Mouse (Mus musculus) embryo, embryonic 10.5 days (tissue): ENCODE results near the gene Ankrd61.

Source experiments
- DNase-seq: peaks from one replicate; pipeline ENCODE4 v3.0.0-alpha.2; 2015; ENCODE audit warnings: low spot score

Ankrd61 gene

DNA sequence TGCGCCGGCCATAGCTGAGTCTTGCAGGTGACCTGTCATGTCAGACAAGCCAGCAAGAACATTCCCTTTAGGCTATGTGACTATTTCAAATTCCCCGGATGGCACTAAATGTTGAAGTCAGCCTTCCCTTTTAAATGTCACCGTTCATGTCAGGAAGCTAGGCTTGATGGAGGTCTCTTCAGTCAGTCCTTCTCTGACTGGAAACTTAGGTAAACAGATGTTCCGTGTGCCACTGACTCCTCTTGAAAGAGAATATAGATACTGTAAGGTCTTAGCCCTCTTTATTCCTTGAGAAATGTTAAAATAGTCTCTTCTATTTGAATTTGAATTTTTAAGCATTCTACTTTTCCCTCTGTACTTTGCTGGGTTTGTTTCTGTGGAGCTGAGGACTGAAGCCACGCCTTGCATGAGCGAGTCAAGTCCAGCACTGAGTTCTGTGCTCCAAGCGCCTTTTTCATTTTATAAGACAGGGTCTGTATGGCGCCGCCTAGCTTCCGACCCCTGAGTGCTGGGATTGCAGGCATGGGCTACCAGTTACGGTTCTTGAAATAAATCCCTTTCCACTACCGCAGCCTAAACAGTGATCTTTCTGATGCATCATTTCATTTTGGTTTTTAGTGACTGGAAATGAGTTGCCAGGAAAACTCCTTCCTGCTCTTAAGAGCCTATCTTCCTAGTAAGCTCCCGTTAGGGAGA lies at the start of gene Ankrd61:
TSS of gene Ankrd61 (minus strand) at position 51 of the 696 bp plus-strand sequence.
- no peak for DNase-seq

DNA sequence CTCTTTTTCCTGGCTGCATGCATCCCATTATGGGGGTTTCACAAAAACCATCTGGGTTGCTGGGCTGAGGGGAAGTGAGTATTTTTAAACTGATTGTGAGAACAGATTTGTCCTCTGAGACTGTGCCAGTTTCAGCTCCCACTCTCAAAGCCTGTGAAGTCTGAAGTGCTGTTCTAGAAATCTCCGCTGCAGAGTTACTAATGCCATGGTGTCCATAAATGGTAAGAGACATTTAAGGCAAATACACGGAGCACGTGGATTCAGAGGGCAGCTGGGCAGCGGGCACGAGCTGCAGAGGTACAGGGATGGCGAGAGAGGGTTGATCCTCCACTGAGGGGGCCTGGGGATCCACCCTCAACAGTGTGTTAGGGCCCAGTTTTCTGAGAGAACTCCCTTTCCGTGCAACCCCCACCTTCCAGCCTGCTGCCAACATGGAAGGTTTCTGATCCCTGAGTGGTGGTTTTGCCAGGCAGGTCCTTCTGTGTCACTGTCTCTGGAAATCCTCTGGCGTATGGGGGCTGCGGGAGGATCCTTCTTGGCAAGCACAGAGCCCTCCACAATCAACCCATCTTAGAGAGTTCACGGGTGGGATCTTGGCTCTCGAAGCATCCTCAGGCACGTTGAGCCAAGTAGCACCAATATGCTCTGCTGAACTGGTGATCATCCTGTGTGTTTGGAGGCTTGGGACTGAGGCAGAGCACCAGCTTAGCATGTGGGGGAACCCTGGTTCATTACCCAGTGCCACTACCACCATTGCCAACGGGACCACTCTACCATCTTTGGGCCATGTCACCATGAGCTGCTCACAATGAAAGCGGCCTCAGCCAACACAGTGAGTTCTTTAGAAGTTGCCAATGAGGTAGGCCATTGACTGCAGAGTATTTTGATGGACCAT lies 46.0 kb upstream of the Ankrd61 start:
- no peak for DNase-seq

DNA sequence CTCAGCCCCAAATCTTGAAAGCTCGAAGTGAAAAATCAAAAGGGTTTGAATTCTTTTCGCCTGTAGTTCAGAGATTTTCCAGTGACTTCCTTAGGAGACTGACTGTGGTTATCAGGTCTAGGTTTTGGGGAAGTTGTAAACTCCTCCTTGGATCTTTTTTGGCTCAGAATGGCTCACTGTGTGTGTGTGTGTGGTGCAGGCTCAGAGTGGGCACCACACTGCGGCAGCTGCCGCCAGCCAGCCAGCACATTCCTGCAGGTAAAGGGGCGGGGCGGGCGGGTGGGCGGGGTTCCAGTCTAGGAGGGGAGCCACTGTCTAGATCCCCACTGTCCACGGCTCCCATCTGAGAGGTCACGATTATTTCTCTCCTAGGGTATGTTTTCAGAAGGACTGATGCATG lies 44.1 kb upstream of the Ankrd61 start:
- no peak for DNase-seq

DNA sequence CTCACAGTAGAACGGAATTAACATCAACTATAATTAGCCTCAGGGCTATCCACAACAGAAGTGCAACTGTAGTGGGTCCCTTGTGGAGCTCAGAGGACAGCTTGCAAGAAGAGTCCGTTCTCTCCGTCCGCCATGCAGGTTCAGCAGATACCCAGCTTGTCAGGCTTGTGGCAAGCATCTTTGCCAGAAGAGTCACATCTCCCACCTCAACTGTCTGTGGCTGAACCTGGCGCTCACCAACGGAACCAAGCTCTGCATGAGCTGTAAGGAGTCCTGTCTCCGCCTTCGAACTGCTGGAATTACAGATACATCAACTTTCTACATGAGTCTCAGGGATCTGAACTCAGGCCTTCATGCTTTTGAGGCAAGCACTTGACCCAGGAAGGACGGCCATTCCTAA lies 38.7 kb upstream of the Ankrd61 start:
- DNase-seq, result no peak

DNA sequence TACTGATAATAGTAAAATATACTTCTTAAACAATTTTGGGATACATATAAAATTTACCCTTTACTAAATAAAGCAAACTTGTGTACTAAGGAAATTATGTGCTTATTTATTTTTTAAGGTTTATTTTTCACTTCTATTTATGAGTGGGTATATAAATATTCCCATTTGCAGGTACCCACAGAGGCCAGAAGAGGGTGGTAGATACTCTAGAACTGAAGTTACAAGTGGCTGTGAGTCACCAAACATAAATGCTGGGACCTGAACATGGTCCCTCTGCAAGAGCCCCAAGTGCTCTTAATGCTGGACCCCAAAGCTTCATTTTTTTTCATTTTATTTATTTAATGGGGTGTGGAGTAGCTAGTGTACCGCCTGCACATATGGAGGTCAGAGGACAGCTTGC lies 36.4 kb upstream of the Ankrd61 start:
- DNase-seq, result no peak

DNA sequence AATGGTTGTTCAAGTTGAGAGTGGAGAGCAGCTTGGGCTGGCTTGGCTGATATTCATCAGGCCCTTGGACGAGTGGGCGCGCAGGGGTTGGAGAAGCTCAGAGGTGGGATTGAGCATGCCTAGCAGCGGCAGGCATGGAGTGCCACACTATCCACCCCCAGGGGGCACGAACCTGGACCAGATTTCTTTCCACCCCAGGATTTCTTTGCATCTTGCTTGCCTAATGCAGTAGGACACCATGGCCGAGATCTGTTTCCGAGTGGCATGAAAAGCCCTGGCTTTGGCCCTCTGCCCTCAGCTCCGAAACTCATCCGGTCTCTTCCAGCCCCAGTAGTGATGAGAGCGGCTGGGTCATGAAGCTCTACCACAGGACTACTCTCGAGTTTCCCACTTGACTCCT lies 35.9 kb upstream of the Ankrd61 start:
- DNase-seq, result no peak

DNA sequence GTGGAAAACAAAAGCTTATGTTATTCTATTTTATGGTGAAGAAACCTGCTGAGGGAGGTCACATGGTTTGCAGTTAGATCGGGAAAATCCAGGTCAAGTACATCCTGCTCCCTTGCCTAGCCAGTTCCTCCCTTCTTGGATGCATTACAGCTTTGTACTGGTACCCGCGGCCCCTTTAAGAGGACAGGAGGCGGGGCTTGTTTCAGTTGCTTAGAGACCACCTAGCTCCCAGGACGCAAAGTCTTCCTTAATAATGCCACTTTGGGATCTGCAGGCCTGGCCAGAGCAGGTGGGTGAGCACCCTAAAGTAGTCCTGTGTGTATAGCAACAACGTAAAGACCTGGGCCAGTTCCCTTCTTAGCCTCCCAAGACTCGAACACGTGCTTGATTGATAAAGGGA lies 35.3 kb upstream of the Ankrd61 start, which contains the start of gene Rsph10b:
TSS of gene Rsph10b (plus strand) at position 205 of the 400 bp plus-strand sequence.
- peak; percentile 54 for DNase-seq

DNA sequence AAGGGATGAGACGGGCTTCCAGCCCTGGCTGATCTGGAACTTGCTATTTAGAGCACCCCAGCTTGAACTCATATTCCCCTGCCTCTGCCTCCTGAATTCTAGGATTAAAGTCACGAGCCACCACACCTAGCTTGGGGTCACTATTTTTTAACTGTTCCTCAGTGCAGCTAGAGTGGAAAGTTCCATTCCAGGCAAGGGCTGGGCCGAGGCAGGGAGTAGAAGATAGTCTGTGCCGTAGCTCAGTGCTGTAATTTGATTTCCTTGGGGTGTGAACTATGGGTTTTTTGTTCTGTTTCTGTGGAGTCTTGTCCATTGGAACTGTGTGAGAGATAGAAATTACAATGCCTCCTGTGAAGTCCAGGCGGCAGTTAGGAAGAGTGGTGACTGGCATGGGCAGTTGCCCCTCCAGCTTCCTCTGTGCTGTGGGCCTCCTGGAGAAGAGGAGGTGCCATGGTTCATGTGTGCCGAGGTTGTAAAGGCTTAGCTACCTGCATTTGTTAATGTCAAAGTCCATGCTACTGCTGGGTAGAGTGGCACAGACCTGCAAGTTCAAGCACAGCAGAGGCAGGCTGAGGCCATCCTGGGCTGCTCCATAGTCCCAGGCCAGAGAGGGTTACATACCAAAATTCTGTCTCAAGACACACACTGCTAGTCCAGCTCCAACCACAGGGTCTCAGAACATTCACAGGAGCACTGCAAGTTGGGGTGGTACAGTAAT lies 34.5 kb upstream of the Ankrd61 start:
- no peak for DNase-seq

DNA sequence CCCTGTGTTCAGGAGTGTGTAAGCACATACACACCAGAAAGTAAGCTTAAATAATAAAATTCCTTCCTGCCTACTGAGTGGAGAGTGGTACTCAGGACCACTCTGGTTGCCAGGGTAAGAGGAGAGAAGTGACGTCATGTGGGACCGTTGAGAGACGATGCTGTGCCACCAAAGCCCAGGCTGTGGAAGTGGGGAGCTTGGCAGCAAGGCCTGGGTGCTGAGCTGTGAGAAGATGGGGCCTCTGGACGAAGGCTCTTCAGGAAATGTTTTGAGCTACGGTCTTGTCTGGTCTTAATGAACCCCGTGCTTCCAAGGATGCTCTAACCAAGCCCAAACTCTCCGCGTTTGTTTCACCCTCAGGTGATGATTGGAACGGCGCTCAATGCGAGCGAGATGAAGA lies 33.2 kb upstream of the Ankrd61 start:
- no peak for DNase-seq

DNA sequence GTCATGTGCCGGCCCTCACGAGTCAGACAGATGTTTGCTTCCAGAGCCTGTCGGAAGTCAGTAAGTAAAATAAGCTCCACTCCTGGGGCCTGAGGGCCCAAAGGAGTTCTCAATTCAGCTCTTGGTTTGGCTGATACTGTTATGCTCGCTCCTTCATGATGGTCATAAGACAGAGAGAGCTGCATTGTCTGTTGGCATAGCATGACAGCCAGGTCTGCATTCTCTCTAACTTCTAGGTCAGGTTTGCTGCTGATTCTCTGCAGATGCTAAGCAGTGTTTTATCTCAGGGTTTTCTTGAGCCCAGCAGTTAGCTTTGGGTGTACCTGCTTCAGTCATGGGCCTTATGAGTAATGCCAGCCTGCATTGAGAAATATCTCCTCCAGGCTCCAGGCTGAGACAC lies 31.8 kb upstream of the Ankrd61 start:
- no peak for DNase-seq

DNA sequence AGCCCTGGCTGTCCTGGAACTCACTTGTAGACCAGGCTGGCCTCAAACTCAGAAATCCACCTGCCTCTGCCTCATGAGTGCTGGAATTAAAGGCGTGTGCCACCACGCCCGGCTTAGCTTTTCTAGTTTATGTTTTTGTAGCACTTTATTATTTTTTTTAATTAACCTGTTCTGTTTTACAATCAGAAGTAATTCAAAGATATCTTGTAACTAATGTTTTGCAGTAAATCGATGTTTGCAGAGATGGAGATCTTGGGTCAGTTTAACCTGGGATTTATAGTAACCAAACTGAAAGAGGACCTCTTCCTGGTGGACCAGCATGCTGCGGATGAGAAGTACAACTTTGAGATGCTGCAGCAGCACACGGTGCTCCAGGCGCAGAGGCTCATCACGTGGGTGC lies 30.4 kb upstream of the Ankrd61 start, which contains the start of gene Gm42421:
TSS of gene Gm42421 (plus strand) at position 301 of the 400 bp plus-strand sequence.
- no peak for DNase-seq

DNA sequence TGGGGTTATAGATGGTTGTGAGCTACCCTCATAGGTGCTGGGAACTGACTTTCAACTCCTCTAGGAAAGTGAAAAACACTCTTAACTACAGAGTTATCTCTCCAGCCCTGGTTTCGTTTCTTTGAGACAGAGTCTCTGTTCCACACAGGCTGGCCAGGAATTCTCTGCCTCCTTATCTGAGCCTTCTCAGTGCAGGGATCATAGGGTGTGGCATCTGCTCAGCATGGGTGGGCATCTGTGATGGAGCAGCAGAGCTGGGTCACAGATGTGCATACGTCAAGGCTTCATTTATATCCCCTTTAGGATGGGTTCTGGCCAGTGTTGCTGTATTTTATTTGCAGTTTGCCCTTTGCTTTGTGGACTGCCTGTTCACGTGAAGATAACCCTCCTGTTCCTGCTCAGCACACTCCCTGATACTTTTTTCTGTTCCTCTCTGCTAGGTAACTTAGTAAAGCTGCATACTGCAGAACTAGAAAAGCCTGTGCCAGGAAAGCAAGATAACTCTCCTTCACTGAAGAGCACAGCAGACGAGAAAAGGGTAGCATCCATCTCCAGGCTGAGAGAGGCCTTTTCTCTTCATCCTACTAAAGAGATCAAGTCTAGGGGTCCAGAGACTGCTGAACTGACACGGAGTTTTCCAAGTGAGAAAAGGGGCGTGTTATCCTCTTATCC lies 27.4 kb upstream of the Ankrd61 start:
- DNase-seq, result no peak

DNA sequence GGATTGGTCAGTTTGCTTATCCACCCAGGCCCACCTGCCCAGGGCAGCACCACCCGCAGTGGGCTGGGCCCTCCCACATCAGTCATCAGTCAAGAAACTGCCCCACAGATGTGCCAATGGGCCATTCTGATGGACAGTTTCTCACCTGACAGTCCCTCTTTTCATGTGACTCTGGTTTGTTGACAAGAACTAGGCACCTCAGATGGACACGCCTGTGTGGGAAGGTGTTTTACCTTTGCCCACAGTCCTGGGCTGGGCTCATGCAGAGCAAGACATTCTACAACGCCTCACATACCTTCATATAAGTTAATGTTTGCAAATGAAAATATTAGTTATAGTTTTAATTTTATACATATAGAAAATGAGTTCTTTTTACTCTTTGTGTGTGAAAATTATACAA lies 20.6 kb upstream of the Ankrd61 start:
- no peak for DNase-seq

DNA sequence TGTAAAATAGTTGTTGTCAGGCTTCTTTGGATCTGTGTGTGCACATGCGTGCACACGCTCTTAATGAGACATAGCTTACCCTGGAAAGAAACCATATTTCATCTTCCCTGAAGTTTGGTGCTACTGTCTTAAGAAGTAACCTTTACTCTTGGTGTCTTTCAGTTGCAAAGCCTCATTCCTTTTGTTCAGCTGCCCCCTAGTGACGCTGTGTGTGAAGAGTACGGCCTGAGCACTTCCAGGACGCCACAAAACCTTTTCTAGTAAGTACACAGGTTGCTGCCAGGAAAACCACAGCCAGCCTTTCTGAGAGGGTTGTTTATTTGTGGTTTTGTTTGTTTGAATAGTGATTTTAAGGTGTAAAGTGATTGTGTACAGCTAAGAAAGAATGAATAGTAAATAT lies 19.9 kb upstream of the Ankrd61 start:
- DNase-seq, result peak; percentile 72

DNA sequence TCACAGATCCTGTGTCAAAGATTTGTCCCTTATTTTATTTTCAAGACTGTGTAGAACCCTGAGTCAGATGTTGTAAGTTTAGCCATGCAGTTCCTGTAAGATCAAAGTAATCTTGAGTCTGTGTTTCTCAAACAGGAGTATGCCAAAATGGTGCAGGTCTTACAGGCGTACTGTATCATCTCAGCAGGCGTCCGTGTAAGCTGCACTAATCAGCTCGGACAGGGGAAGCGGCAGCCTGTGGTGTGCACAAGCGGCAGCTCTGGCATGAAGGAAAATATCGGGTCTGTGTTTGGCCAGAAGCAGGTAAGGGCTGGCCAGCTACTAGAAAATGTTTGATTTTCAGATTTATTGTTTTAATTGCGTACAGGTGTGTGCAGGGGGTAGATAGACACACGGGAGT lies 18.7 kb upstream of the Ankrd61 start:
- DNase-seq, result no peak

DNA sequence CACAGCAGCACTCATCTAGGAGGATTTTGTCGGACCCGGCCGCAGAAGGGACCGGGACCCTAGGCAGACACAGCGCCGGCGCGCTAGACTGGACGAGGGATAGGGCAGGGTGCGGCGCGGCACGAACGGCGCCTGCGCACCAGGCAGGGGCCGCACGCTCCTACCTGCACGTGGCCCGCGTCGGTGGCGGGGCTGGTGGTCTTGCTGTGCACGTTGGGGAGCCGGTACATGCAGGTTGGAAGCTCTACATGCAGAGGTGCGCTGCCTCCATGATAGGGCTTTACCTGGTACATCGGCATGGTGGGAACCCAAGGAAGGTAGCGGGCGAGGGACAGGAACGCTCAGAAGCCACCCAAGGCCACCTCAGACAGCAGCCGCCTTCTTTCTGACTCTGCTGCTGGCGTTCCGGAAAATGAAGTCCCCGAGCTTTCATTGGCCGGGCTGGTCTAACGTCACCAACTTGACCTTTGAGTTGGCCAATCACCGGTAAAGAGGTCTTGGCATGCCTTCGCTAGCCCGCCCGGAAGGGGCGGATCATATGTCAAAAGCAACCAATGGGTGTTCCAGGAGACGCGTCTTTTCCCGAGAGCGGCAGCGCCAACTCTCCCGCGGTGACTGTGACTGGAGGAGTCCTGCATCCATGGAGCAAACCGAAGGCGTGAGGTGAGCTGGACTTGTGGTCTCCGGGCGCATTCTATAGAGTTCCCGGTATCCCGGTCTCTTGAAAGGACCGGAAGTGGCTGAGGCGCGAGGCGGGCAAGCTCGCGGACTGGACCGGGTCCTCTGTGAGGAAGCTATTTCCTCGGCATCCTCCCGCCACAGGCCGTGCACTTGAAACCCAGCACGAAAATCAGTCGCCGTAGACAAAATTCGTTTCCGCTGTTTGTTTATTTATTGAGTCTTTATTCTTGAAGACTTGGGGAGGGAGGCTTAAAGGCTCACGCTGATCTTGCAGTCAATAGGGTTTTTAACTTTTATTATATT lies 12.2 kb upstream of the Ankrd61 start, which contains the start of the genes Aimp2 and Pms2:
TSS of gene Aimp2 (minus strand) at position 431 of the 984 bp plus-strand sequence.
TSS of gene Pms2 (plus strand) at position 548 of the 984 bp plus-strand sequence.
- DNase-seq, result peak; percentile 99

DNA sequence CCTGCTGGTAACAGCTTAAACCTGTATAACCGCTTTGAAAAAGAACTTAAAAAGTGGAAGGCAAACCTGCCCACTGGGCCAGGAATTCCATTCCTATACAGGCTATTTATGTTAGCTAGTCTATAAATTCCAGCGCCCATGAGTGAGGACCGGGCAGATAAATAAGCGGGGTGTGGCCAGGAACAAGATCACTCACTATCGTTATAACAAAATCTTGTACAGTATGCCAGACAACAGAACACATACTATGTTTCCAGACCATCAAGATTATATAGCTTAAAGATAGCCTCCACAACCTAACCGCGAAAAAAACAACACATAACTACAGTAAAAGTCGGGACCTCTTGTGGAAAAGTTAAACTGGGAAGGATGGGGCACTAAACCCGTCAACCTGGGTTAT lies 11.4 kb upstream of the Ankrd61 start:
- DNase-seq, result peak; percentile 24

DNA sequence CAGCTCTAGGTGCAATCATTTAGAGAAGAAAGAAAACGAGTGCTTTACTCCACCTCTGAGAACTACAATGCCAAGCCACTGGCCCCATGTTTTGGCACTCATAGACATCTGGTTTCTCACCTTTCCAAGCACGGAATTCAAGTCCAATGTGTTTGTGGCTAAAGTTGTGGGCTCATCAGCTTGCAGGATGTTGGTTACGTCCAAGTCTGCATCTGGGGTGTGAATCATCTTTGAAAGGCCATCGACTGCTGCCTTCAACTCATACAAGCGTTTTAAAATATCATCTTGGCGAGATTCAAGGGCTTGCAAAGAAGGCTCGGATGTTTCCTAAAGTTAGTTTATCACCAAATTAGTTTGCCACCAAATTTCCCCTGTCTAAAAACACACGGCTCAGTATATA lies 8.9 kb upstream of the Ankrd61 start:
- no peak for DNase-seq

DNA sequence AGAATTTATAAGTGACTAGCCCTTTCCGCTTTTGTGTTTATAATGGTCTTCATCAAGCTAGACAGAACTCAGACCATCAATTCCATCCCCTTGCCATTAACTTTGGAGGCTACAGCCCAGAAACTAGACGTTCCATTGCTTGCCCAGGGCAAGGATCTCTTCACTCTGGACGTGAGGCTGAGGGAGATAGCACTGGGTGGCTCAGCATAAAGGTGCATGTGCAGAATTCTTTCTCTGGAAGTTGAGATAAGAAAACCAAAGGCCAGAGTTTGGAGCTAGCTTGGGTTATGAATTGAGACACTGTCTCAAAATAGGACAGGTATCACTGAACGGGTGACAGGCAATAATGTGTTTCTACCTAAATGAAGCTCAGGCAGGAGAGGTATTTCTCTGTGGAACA lies 6.3 kb upstream of the Ankrd61 start:
- no peak for DNase-seq

DNA sequence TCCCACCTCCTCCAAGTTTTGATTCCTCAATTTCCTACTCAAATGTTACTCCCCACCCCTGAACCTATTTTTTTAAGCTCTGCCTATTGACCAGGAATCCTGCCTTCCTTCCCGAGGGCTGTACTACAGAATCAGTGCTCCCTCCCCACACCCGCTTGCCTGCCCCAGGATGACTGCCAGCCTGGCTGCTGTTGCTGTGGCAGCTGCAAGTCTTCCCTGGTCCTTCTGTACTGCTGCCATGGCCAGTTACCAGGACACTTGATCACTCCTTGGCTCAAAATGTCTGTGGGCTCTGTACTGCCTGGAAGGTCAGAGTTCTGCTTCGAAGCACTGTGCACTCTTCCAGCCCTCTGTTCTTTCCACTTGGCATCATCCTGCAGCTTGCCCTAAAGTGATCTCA lies 4.6 kb upstream of the Ankrd61 start:
- no peak for DNase-seq

DNA sequence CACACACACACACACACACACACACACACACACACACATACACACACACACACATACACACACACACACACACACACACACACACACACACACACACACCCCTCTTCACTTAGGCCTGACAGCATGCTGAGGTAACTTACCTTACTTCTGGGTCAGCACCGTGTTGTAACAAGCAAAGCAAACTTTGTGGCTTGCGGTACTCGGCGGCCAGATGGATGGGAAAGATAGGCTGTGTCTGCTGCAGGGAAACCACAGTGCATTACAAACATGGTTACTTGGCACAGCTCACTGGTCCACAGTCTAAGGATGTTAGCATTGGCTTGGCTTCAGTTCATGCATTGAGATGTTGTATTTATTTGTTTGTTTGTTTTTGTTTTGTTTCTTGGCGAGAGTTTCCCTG lies 4.1 kb downstream of the Ankrd61 start:
- DNase-seq, result no peak
